Mouse (Mus musculus): ENCODE results near the gene Phactr3.

GRCm38 (mm10) chr2:178153601-178154000, 34.8 kb downstream of the Phactr3 start:
- TF ChIP-seq CTCF (IDR thresholded peaks at IDR 0.05) = no peak
- no peak for TF ChIP-seq EP300 (IDR thresholded peaks at IDR 0.05)
